Mouse (Mus musculus) heart, postnatal 0 days (tissue): Measurements from ENCODE around the gene Dennd2a. TPM values are rescaled to one million over a fixed set of nuclear protein-coding genes. Genes with fewer than 3 reads are reported as not detected.
A peak's percentile ranks its signal among the peaks of the same experiment; 100 is the strongest.

Experiments used
- ATAC-seq: fragments of 200-750 bp; cut with Nextera tagmentation; 2 replicates; pipeline ENCODE4 v1.8.0; 2017; ENCODE audit warnings: low read depth, moderate number of reproducible peaks, moderate library complexity; ENCODE audit not compliant: insufficient read depth
- DNase-seq: peaks from one replicate; pipeline ENCODE4 v3.0.0-alpha.2; 2016; ENCODE audit warnings: low spot score
- H3K27ac ChIP-seq: fragments of 300-500 bp; sonication (generic); 2 replicates; pipeline ENCODE4 v1.5.1; 2014; ENCODE audit warnings: low read depth, mild to moderate bottlenecking
- H3K27me3 ChIP-seq: fragments of 300-500 bp; sonication (generic); 2 replicates; pipeline ENCODE4 v1.6.1; 2014; ENCODE audit warnings: low read length, mixed read lengths; ENCODE audit not compliant: control insufficient read depth, insufficient read depth
- H3K36me3 ChIP-seq: fragments of 300-500 bp; sonication (generic); replicated peaks from 2 replicates; pipeline ENCODE4 v1.6.1; 2014; ENCODE audit warnings: low read length, mixed read lengths; ENCODE audit not compliant: control insufficient read depth, insufficient read depth
- H3K4me1 ChIP-seq: fragments of 300-500 bp; sonication (generic); 2 replicates; pipeline ENCODE4 v1.6.1; 2014; ENCODE audit warnings: antibody characterized with exemption; ENCODE audit not compliant: control insufficient read depth, insufficient read depth
- H3K4me2 ChIP-seq: fragments of 300-500 bp; sonication (generic); 2 replicates; pipeline ENCODE4 v1.6.1; 2014; ENCODE audit warnings: low read depth, mild to moderate bottlenecking, low read length, moderate library complexity
- H3K4me3 ChIP-seq: fragments of 300-500 bp; sonication (generic); 2 replicates; pipeline ENCODE4 v1.5.1; 2014; ENCODE audit warnings: low read depth, low read length
- H3K9ac ChIP-seq: fragments of 300-500 bp; sonication (generic); replicated peaks from 2 replicates; pipeline ENCODE4 v1.6.1; 2014; ENCODE audit warnings: low read depth, low read length, mixed read lengths
- H3K9me3 ChIP-seq: fragments of 300-500 bp; sonication (generic); replicated peaks from 2 replicates; pipeline ENCODE4 v1.6.1; 2016; ENCODE audit warnings: low read length; ENCODE audit not compliant: control insufficient read depth
- CTCF ChIP-seq: IDR thresholded peaks from 2 replicates; pipeline ENCODE4 v1.5.1; 2016; ENCODE audit warnings: antibody characterized with exemption, control low read depth, low read depth
- EP300 ChIP-seq: IDR thresholded peaks from 2 replicates; pipeline ENCODE4 v1.6.1; 2016; ENCODE audit warnings: antibody characterized with exemption, low read depth
- whole genome bisulfite sequencing: fragments of 180-500 bp; shearing (Covaris S2); extraction: QIAGEN DNeasy Blood & Tissue Kit; methylation state at CpG from one replicate; pipeline ENCODE4 v1.1.7; 2014; 5-methylcytosine and 5-hydroxymethylcytosine counted together
- polyA plus RNA-seq: library from polyadenylated mRNA; unstranded; fragments of >200 nt; fragmentation: Nextera tagmentation; extraction: Ambion mirVana; gene quantifications from 2 replicates; pipeline ENCODE4 v1.2.1, GENCODE M21; 2015
- total RNA-seq: library from RNA; depleted of rRNA; stranded (reverse); fragments of >200 nt; gene quantifications from 2 replicates; pipeline ENCODE4 v1.2.3, GENCODE M21; 2014; ENCODE audit warnings: low replicate concordance

Dennd2a gene
- total and polyA plus RNA-seq, 2 experiments from 2014 or later, result 5.5 to 9.0 TPM

DNA sequence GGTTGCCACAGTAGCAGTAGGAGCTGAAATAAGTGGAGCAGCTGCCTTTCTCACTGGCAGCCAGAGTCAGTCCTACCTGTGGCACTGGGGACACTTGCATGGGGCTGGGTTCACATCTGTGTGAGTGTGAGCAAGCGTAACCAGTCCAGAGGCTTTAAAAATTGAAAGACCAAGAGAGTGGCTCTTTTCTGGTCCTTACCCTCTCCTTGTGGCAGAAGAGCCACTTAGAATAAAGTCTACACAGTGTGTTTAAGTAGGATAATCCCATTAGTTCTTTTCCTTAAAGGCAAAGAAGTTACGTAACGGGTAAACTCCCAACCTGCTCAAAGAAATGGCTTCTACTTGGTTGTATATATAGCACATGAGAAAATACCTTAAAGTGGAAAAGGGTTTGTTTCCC lies 43.2 kb upstream of the Dennd2a start:
- no peaks in the 10 kb centered on the region for H3K9me3 ChIP-seq
- peaks cover 55% of the 10 kb centered on the region for H3K36me3 ChIP-seq
- DNase-seq, result no peak
- no peak for TF ChIP-seq CTCF
- no peak for TF ChIP-seq EP300
- 92% methylated on average over 3 of the region's 3 CpGs for WGBS
- H3K4me1 ChIP-seq, result 0 out of 2 replicates have a peak, but pooled peaks cover 7% of the 10 kb centered on the region
- no peak overlapping the region for H3K27ac ChIP-seq
- H3K4me2 ChIP-seq, result no peak overlapping the region
- H3K4me3 ChIP-seq, result no peak overlapping the region
- no peak overlapping the region for H3K9ac ChIP-seq
- no peaks in the 10 kb centered on the region for H3K27me3 ChIP-seq
- no peak for ATAC-seq

DNA sequence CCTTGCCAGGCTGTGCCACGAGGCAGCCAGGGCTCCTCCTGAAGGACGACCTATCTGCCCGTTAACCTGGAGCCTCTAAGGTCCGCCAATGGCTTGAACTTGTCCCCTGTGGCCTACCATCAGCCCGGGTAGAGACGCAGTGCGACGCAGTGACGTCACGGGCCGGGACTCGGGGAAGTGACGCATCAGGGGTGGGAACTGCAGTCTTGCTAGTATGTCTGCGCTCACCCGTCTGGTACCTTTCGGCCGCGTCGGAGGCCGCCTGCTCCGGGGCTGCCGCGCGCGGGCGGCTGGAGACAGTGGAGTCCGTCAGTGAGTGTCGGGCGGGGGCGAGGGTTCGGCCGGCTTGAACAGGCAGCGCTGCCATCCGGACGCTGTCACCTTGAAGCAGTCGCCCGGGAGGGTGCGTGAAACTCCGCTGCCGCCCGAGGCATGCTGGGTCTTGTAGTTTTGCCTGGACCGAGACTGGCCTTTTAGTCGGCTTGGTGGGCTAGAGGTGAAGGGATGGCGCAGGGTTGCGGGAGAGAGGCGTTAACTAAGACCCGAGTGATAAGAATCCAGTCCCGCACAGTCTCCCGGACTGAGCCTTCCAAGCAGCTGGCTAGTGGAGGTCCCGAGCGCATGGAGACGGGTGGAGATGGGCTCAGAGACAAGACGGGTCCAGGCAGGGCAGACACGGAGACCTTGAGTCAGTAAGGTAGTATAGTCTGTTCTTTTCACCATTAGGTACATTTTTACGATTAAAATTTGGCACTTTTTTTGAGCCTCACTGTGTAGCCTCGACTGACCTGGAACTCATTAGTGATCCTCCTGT lies 34.9 kb upstream of the Dennd2a start, which contains the start of gene Ndufb2:
Gene Ndufb2 (plus strand): TSS at position 174 of the 814 bp plus-strand sequence.
- under 1% methylated on average over 54 of the region's 56 CpGs for WGBS
- Histone ChIP-seq H3K36me3 (peaks cover 30% of the 10 kb centered on the region), H3K9me3 (no peaks in the 10 kb centered on the region), H3K9ac (peak within 1 kb of the TSS; percentile 84), H3K4me2 (peak within 1 kb of the TSS; percentile 85), H3K27me3 (no peaks in the 10 kb centered on the region), H3K4me1 (peaks cover 13% of the 10 kb centered on the region), H3K27ac (peak within 1 kb of the TSS; percentile 95), H3K4me3 (peak within 1 kb of the TSS; percentile 73)
- DNase-seq (peak; percentile 94), ATAC-seq (peak; percentile 97)
- TF ChIP-seq EP300, result no peak
- no peak for TF ChIP-seq CTCF

DNA sequence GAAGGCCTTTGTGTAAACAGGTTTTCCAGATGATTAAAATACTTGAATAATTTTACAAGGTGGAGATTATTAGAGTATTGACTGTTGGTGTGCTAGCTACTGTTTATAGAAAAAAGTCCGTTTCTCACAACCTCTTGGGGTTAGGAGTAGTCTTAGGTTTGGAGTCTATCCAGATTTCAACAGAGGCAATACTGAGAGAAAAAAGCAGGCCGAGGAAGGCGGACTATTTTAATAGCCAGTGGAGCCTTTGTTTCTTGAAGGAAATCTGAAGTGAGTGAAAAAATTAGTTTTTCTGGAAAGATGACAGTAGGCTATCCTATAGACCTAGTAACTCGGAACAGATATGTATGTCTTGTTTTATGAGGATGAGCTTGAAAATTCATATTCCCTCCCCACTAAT lies 33.8 kb upstream of the Dennd2a start:
- H3K9me3 ChIP-seq, result no peaks in the 10 kb centered on the region
- no peak overlapping the region for H3K27ac ChIP-seq
- DNase-seq (no peak), ATAC-seq (no peak)
- WGBS, result 91% methylated on average over 4 of the region's 4 CpGs
- TF ChIP-seq CTCF (no peak), EP300 (no peak)
- no peaks in the 10 kb centered on the region for H3K27me3 ChIP-seq
- H3K9ac ChIP-seq, result no peak overlapping the region
- peaks cover 30% of the 10 kb centered on the region for H3K36me3 ChIP-seq
- H3K4me2 ChIP-seq, result no peak overlapping the region
- H3K4me3 ChIP-seq, result no peak overlapping the region
- H3K4me1 ChIP-seq, result peaks cover 13% of the 10 kb centered on the region

DNA sequence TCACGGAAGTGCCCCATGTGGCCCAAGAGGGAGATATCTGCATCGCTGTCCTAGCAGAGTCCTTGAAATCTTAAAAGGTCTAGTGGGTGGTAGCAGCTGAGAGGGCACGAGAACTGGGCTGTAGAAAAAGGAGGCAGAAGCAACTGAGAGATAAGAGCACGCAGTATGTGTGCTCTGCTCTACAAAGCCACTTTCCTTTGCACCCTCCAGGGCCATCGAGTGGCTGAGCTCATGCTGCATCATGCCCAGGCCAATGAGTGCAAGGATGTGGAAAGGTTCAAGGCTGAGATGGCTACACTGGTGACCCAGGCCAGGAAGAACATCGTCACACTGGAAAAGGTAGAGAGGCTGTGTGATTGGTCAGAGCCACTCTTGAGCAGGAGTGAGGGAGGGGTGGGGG lies 27.9 kb upstream of the Dennd2a start, which contains the start of gene Gm42420:
Gene Gm42420 (plus strand): TSS at position 237 of the 400 bp plus-strand sequence.
- no peak within 1 kb of the TSS for H3K27ac ChIP-seq
- no peak for ATAC-seq
- no peaks in the 10 kb centered on the region for H3K4me1 ChIP-seq
- 69% methylated on average over 6 of the region's 6 CpGs for WGBS
- peaks cover 68% of the 10 kb centered on the region for H3K36me3 ChIP-seq
- H3K9ac ChIP-seq, result no peak within 1 kb of the TSS
- DNase-seq, result no peak
- no peaks in the 10 kb centered on the region for H3K27me3 ChIP-seq
- no peaks in the 10 kb centered on the region for H3K9me3 ChIP-seq
- H3K4me2 ChIP-seq, result no peak within 1 kb of the TSS
- TF ChIP-seq CTCF (no peak), EP300 (no peak)
- no peak within 1 kb of the TSS for H3K4me3 ChIP-seq

DNA sequence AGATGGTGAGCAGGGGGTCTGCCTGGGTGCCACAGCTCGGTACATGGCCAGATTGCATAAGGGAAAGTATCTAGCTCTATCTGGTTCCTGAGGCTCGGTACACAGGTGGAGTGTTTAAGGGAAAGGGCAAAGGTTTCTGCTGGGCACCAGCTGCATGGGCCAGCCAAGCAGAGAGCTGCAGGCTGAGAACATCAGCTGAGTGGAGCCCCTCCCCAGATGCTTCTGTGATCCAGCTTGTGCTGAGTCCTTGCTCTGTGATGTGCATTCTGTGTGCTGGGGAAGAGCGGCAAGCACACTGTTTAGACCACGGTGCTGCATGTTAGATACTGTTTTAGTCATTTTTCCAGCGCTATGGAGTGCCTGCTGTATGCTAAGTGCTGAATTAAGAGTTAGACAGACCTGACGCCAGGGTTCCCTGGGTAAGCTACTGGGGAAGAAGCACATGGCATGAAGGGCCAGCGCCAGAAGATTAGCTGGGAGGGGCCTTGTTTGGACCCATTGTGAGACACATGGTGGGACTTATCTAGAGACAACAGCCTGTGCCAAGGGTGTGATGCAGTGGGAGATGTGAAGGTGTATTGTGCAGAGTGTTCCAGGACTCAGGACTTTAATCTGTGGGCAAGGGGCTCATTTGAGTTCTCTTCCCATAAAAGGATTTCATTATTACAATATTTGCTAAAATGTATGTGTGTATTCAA lies 23.6 kb upstream of the Dennd2a start:
- 79% methylated on average over 7 of the region's 7 CpGs for WGBS
- H3K36me3 ChIP-seq, result peaks cover 78% of the 10 kb centered on the region
- H3K9me3 ChIP-seq, result no peaks in the 10 kb centered on the region
- no peak overlapping the region for H3K9ac ChIP-seq
- DNase-seq (no peak), ATAC-seq (no peak)
- H3K4me3 ChIP-seq, result no peak overlapping the region
- H3K4me1 ChIP-seq, result no peaks in the 10 kb centered on the region
- TF ChIP-seq CTCF, result no peak
- H3K27me3 ChIP-seq, result no peaks in the 10 kb centered on the region
- H3K27ac ChIP-seq, result no peak overlapping the region
- no peak overlapping the region for H3K4me2 ChIP-seq
